Mouse (Mus musculus): ENCODE measurements around the gene Tgfbr3l.

DNA sequence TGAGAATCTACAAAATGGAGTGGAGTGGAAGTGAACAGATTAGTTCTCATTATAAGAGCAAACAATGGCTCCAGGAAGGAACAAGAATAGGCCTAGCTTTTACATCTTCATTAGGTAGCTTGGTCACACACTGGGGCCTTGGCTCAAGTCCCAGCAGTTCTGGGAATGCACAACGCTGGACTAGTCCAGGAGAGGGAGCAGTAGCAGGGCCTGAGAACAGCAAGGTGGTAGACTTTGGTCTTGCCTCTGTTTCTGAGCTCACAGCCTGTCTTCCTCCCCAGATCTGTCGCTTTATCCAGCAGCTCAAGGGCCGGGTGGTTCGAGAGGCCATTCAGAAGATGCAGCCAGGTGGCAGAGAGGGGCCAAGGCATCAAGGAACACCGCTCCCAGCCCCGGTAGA is 6.0 kb downstream of the Tgfbr3l start:
- TF ChIP-seq EP300 (optimal IDR thresholded peaks at IDR 0.05) (no peak), CTCF (IDR thresholded peaks at IDR 0.05; ENCODE audit: low read depth) (peak; percentile 77)

Data from stomach, postnatal 0 days (tissue).